Mouse (Mus musculus): Measurements from ENCODE around the gene Itgam. TPM values are rescaled to one million over a fixed set of nuclear protein-coding genes. Genes with fewer than 3 reads are reported as not detected.
"Not testable (repeated sequence)": the region's sequence is repeated elsewhere in the genome, so short reads cannot be mapped to it uniquely, and the experiment has no call there.

Gene Itgam
- not detected in 2 replicates for polyA plus RNA-seq (2012; ENCODE audit: insufficient read depth, insufficient read length, low replicate concordance, missing spikeins)

DNA sequence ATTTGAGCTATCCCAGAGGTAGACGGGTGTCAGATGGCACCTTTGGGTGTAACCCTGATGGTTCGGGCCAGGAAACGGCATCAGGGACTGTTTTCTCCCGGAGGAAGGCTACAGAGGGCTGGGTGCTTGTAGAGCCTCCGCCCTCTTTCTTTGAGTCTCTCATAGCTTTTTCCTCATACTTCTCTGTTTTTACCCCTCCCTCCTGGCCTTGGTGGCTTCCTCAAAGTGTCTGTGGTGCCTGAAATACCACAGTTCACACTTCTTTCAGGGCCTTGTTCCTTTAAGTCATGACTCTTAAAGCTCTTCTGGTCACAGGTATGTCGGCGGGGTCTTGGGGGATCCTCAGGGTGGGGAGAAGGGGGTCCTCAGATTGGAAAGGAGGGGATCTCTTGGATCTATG, at the start of gene Itgam, which contains the start of gene Gm49368:
Gene Itgam (plus strand): TSS at position 185 of the 400 bp plus-strand sequence.
Gene Gm49368 (plus strand): TSS at position 228 of the 400 bp plus-strand sequence.
- H3K27ac ChIP-seq (ENCODE audit: insufficient read depth, low read depth, low read length) = no peak within 1 kb of the TSS
- WGBS = 93% methylated on average over 7 of the region's 7 CpGs
- TF ChIP-seq CTCF (IDR thresholded peaks at IDR 0.05; ENCODE audit: insufficient read depth, low read depth, low read length) = no peak
- TF ChIP-seq POLR2A (IDR thresholded peaks at IDR 0.05; ENCODE audit: insufficient read depth, low read depth, low read length) = no peak
- H3K4me1 ChIP-seq (ENCODE audit: control insufficient read depth, insufficient read depth, low read length) = no peaks in the 10 kb centered on the region
- H3K4me3 ChIP-seq (ENCODE audit: insufficient read depth, low read depth, low read length) = no peak within 1 kb of the TSS

DNA sequence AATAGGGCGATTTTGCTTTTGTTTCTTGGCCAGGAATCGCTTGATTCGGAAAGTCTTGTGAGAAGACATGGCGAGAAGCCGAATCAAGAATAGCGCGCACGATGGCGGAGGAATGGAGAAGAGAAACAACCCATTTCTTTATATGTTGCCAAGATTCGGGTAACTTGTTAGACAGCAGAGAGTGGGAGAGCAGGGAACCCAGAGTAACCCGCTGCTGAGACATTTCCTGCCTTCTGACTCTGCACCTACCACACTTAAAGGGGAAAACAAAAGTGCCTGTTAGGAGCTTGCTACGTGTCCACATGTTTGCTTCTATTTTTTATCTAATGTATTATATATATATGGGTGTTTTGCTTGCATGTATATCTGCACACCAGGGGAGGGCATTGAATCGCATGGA, 49.3 kb upstream of the Itgam start:
- no peak for TF ChIP-seq POLR2A (IDR thresholded peaks at IDR 0.05; ENCODE audit: insufficient read depth, low read depth, low read length)
- no peak for TF ChIP-seq CTCF (IDR thresholded peaks at IDR 0.05; ENCODE audit: insufficient read depth, low read depth, low read length)
- WGBS = 88% methylated on average over 13 of the region's 13 CpGs
- H3K4me3 ChIP-seq (ENCODE audit: insufficient read depth, low read depth, low read length) = no peak overlapping the region

DNA sequence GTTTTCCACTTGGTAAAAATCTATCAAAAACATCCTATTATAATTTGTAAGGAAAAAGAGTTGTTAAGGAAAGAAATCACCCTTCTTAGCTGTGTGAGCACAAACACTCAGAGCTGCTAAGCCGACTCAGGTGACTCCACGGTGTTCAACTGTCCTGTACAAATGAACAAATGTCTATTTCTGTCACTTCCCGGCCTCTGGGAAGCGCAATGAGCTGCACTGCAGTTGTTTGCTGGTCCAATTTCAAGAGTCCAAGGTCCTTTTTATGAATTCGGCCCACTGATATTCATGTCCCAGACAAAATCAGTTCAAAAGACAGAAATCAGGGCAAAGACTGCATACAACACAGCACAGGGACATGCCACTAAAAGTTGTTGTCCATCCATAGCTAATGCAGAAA, 46.3 kb upstream of the Itgam start:
- H3K27ac ChIP-seq (ENCODE audit: insufficient read depth, low read depth, low read length); H3K4me3 ChIP-seq (ENCODE audit: insufficient read depth, low read depth, low read length); H3K4me1 ChIP-seq (ENCODE audit: control insufficient read depth, insufficient read depth, low read length): not testable (repeated sequence)
- WGBS = 85% methylated on average over 5 of the region's 5 CpGs

More for the DNA sequence above, 49.3 kb upstream of the Itgam start:
- H3K4me1 ChIP-seq (ENCODE audit: control insufficient read depth, insufficient read depth, low read length) = no peaks in the 10 kb centered on the region
- no peak overlapping the region for H3K27ac ChIP-seq (ENCODE audit: insufficient read depth, low read depth, low read length)

DNA sequence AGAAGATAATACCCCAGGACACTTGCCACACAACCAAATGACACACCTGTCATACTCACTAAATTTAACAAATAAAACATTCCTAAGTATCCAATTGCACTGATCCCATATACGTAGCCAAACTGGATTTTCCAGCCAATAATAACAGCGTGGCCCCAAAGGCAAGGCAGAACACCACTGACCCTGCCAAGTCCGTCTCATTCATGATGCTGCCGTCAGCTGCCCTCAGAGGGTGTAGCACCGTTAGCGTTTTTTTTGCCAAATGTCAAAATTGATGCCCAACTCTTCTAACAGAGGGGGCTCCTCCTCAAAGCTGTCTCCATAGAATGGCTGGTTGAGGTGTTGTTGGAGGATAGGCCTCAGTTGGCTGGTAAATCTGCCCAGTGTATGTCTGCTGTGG, 45.8 kb upstream of the Itgam start:
- 80% methylated on average over 6 of the region's 6 CpGs for WGBS
- H3K27ac ChIP-seq (ENCODE audit: insufficient read depth, low read depth, low read length) = no peak overlapping the region
- TF ChIP-seq POLR2A (IDR thresholded peaks at IDR 0.05; ENCODE audit: insufficient read depth, low read depth, low read length) = no peak
- TF ChIP-seq CTCF (IDR thresholded peaks at IDR 0.05; ENCODE audit: insufficient read depth, low read depth, low read length) = no peak
- H3K4me3 ChIP-seq (ENCODE audit: insufficient read depth, low read depth, low read length) = no peak overlapping the region
- H3K4me1 ChIP-seq (ENCODE audit: control insufficient read depth, insufficient read depth, low read length) = no peaks in the 10 kb centered on the region

DNA sequence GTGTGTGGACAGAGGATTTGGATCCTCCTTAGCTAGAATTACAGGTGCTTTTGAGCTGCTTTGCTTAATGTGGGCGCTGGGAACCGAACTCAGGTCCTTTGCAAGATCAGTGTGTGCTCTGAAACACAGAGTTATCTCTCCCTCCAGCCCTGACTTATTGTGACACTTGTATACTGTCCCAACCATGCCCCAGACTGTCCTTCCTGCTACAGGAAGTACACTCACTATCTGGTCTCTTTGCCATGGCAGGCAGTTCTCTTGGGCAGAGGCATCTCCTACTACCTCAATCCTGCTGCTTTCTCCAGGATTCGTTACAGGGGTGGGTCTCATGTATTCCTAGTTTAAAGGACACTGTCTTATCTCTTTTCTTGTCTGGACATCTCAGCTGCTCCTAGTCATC, 44.2 kb upstream of the Itgam start:
- 92% methylated on average over 3 of the region's 3 CpGs for WGBS
- Histone ChIP-seq H3K4me3 (ENCODE audit: insufficient read depth, low read depth, low read length) (no peak overlapping the region), H3K27ac (ENCODE audit: insufficient read depth, low read depth, low read length) (no peak overlapping the region), H3K4me1 (ENCODE audit: control insufficient read depth, insufficient read depth, low read length) (no peaks in the 10 kb centered on the region)
- TF ChIP-seq POLR2A (IDR thresholded peaks at IDR 0.05; ENCODE audit: insufficient read depth, low read depth, low read length) (no peak), CTCF (IDR thresholded peaks at IDR 0.05; ENCODE audit: insufficient read depth, low read depth, low read length) (no peak)

- no peak overlapping the region for H3K4me3 ChIP-seq (ENCODE audit: insufficient read depth, low read depth, low read length)
- TF ChIP-seq POLR2A (IDR thresholded peaks at IDR 0.05; ENCODE audit: insufficient read depth, low read depth, low read length) = no peak
- TF ChIP-seq CTCF (IDR thresholded peaks at IDR 0.05; ENCODE audit: insufficient read depth, low read depth, low read length) = no peak
- no peak overlapping the region for H3K27ac ChIP-seq (ENCODE audit: insufficient read depth, low read depth, low read length)
- H3K4me1 ChIP-seq (ENCODE audit: control insufficient read depth, insufficient read depth, low read length) = no peaks in the 10 kb centered on the region
- WGBS = 78% methylated on average over 2 of the region's 2 CpGs
These were observed 43.3 kb upstream of the Itgam start for GRCm38 (mm10) chr7:128019187-128019586.

- no peak overlapping the region for H3K4me3 ChIP-seq (ENCODE audit: insufficient read depth, low read depth, low read length)
- H3K27ac ChIP-seq (ENCODE audit: insufficient read depth, low read depth, low read length) = no peak overlapping the region
- 69% methylated on average over 8 of the region's 8 CpGs for WGBS
- TF ChIP-seq CTCF (IDR thresholded peaks at IDR 0.05; ENCODE audit: insufficient read depth, low read depth, low read length) = no peak
- no peak for TF ChIP-seq POLR2A (IDR thresholded peaks at IDR 0.05; ENCODE audit: insufficient read depth, low read depth, low read length)
- H3K4me1 ChIP-seq (ENCODE audit: control insufficient read depth, insufficient read depth, low read length) = no peaks in the 10 kb centered on the region
These were observed 39.5 kb upstream of the Itgam start for GRCm38 (mm10) chr7:128022974-128023373.

DNA sequence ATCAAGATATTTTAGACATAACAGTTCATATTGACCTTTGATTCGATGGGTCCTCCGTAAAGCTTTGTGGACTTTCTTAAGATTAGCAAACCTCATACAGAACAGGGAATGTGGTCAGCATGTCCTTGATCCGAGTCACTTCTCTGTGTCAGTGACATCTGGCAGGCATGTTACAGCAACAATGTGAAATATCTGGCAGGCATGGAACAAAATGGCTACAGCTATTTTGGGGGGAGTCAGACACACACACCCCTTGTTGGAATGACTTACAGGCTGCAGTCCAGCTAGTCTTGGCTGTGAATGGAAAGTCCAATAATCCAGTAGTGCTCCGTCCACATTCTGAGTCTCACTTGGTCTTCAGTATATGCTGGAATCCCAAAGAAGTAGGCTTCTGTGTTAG, 38.9 kb upstream of the Itgam start:
- H3K27ac ChIP-seq (ENCODE audit: insufficient read depth, low read depth, low read length) = no peak overlapping the region
- TF ChIP-seq POLR2A (IDR thresholded peaks at IDR 0.05; ENCODE audit: insufficient read depth, low read depth, low read length) = no peak
- no peak for TF ChIP-seq CTCF (IDR thresholded peaks at IDR 0.05; ENCODE audit: insufficient read depth, low read depth, low read length)
- no peak overlapping the region for H3K4me3 ChIP-seq (ENCODE audit: insufficient read depth, low read depth, low read length)
- H3K4me1 ChIP-seq (ENCODE audit: control insufficient read depth, insufficient read depth, low read length) = no peaks in the 10 kb centered on the region
- WGBS = 90% methylated on average over 4 of the region's 4 CpGs

DNA sequence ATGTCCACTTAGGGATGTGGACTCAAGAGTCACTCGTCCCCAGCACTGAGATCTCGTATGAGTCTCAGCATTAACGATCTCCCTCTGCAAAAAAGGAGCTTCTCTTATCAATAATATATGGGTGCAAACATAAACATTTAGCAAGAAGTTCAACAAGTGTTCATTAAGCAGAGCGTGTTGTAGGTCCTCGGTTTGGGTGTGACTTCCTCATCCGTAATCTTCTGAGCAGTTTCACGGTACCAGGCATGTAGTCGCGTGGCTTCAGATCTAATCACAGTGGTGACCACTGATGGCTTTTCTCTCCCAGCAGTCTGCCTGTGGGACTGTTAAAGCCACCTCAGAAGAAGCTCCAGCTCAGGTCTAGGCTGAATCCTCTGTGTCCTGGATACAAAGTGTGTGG, 38.1 kb upstream of the Itgam start:
- Histone ChIP-seq H3K27ac (ENCODE audit: insufficient read depth, low read depth, low read length) (no peak overlapping the region), H3K4me3 (ENCODE audit: insufficient read depth, low read depth, low read length) (no peak overlapping the region), H3K4me1 (ENCODE audit: control insufficient read depth, insufficient read depth, low read length) (no peaks in the 10 kb centered on the region)
- no peak for TF ChIP-seq POLR2A (IDR thresholded peaks at IDR 0.05; ENCODE audit: insufficient read depth, low read depth, low read length)
- no peak for TF ChIP-seq CTCF (IDR thresholded peaks at IDR 0.05; ENCODE audit: insufficient read depth, low read depth, low read length)
- 96% methylated on average over 9 of the region's 9 CpGs for WGBS

DNA sequence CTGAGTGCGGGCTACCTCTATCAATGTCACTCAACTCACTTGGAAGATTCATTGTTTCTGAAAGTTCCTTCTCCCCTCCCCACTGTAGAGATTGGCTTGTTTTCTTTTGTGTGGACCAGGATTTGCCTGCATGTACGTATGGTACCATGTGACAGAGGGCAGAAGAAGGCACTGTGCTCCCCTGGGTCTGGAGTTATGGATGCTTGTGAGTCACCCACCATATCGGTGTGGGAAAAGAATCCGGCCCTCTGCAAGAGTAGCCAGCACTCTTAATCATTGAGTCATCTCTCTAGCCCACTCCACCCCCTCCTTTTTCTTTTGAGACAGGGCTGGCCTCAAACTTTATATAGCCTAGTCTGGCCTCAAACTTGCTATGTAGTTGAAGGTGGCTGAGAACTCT, 37.5 kb upstream of the Itgam start:
- no peaks in the 10 kb centered on the region for H3K4me1 ChIP-seq (ENCODE audit: control insufficient read depth, insufficient read depth, low read length)
- no peak overlapping the region for H3K4me3 ChIP-seq (ENCODE audit: insufficient read depth, low read depth, low read length)
- TF ChIP-seq POLR2A (IDR thresholded peaks at IDR 0.05; ENCODE audit: insufficient read depth, low read depth, low read length) (no peak), CTCF (IDR thresholded peaks at IDR 0.05; ENCODE audit: insufficient read depth, low read depth, low read length) (no peak)
- WGBS = 82% methylated on average over 4 of the region's 4 CpGs
- no peak overlapping the region for H3K27ac ChIP-seq (ENCODE audit: insufficient read depth, low read depth, low read length)
